18 mouse cellular contexts compared by ENCODE assay signal in genomic region chr14:47209669-47210164, GRCm38 (mm10).
"Had no signal": no experiment of that assay in that cellular context is flagged by ENCODE, and none has a peak within 500 bp of the region (broad histone marks: within the 10 kb centered on the region; RNA-seq: fewer than 3 reads in every experiment).

No protein-coding gene starts in this region.

- H3K27ac ChIP-seq: limb, embryonic 12.5 days; limb, embryonic 15.5 days; liver, embryonic 14.5 days; midbrain, embryonic 10.5 days; midbrain, embryonic 13.5 days had no signal

- H3K4me3 ChIP-seq: limb, embryonic 12.5 days; limb, embryonic 15.5 days; megakaryocyte, embryonic 14.5 days; midbrain, embryonic 10.5 days; midbrain, embryonic 13.5 days had no signal

- ATAC-seq: liver, postnatal 0 days; lung, postnatal 0 days; midbrain, embryonic 13.5 days had no signal

- H3K4me2 ChIP-seq: limb, embryonic 12.5 days; limb, embryonic 15.5 days; liver, embryonic 11.5 days; lung, embryonic 14.5 days; midbrain, embryonic 13.5 days had no signal

- H3K27me3 ChIP-seq: limb, embryonic 12.5 days; limb, embryonic 15.5 days; midbrain, embryonic 13.5 days had no signal

- H3K36me3 ChIP-seq: limb, embryonic 12.5 days; limb, embryonic 15.5 days; midbrain, embryonic 10.5 days; midbrain, embryonic 13.5 days had no signal

- H3K9me3 ChIP-seq: limb, embryonic 12.5 days; limb, embryonic 15.5 days; megakaryocyte, embryonic 14.5 days; midbrain, embryonic 10.5 days; midbrain, embryonic 13.5 days had no signal

- H3K9ac ChIP-seq: limb, embryonic 12.5 days; limb, embryonic 15.5 days; liver, embryonic 14.5 days; liver, postnatal 0 days; lung, embryonic 14.5 days; midbrain, embryonic 13.5 days had no signal

- DNase-seq: kidney, adult 9 months; kidney, postnatal 14 days; kidney, postnatal 4 days; left cerebral cortex, postnatal 4 days; liver, postnatal 0 days; lung, embryonic 14.5 days; lung, postnatal 36 days; right cerebral cortex, postnatal 14 days; thymus, adult 18-20 months; thymus, postnatal 36 days had no signal

- H3K4me1 ChIP-seq: limb, embryonic 12.5 days; limb, embryonic 15.5 days; megakaryocyte, embryonic 14.5 days; midbrain, embryonic 10.5 days; midbrain, embryonic 13.5 days had no signal
